Mouse (Mus musculus) thymus, postnatal 25 days (tissue): Measurements from ENCODE around the gene Kars.

Experiments used
- DNase-seq: peaks from one replicate; pipeline ENCODE4 v3.0.0; 2022

Gene Kars

GRCm38 (mm10) chr8:111978147-111978546 is 33.0 kb downstream of the Kars start:
- no peak for DNase-seq

GRCm38 (mm10) chr8:111976326-111976725 is 34.8 kb downstream of the Kars start:
- peak; percentile 66 for DNase-seq

DNA sequence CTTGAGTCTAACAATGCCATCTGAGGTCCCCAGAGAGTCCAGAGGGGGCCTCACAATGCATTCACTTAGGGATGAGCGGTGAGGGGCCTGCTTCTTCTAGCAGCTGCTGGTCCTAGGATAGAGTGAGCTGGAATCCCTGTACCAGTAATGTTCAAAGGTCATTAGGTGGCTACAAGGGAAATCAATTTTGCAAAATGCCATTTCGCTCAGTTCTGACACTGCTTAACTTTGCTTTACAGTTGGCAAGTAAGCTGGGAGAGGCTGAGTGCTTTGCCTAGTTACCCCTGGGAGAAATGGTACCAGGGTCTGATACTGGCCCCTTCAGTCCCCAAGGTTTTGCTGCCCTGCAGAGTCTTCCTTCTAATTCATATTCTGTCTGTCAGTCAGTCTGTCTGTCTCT is 35.4 kb downstream of the Kars start:
- DNase-seq, result no peak

GRCm38 (mm10) chr8:111974138-111974537 is 37.0 kb downstream of the Kars start:
- no peak for DNase-seq

GRCm38 (mm10) chr8:111968991-111969390 is 42.1 kb downstream of the Kars start:
- no peak for DNase-seq

DNA sequence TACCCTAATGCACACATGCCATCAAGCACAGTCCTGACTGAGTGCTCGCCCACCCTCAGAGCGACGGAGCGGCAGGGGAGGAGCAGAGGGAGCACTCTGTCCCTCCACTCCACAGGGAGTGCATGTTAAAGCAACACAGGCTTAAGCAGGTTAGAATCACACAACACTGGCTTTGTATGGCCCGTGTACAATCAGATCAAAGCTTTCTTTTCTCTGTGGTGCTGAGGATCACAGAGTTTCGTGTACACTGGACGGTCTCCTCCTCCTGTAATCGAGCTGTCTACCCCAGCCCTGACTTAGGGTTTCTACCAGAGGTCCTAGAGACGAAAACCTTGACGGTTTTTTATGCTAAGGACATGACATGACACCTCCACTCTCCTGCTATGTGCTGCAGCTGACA is 42.6 kb downstream of the Kars start:
- no peak for DNase-seq

DNA sequence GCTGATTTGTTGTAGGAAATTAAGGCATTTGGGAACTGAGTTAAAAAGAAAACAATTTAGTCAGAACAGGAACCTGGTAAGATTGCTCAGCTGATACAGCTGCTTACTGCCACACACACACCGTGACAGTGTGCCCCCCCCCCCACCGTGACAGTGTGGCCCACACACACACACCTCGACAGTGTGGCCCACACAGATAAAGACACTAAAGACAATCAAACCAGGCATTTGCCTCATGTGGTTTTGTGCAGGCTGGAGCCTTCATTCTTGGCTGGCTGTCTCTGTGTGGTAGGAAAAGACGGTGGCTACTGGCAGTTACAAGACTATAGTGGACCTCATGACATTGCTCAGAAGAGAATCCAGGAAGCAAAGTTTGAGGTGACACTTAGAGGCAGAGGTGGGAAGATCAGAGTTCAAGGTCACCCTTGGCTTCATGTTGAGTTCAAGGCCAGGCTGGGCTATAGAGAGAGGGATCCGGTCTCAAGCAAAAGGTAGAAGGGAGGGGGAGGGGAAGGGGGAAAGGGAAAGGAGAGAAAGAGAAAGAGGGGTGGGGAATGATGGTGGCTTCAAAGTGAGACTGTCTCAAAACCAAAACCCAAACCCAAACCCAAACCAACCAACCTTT is 43.8 kb downstream of the Kars start:
- DNase-seq, result no peak

GRCm38 (mm10) chr8:111964849-111965561 is 46.1 kb downstream of the Kars start:
- DNase-seq, result no peak

GRCm38 (mm10) chr8:111964351-111964750 is 46.8 kb downstream of the Kars start:
- DNase-seq, result no peak

- DNase-seq, result no peak
These were observed 47.6 kb downstream of the Kars start for GRCm38 (mm10) chr8:111963546-111963945.

- no peak for DNase-seq
These were observed 48.0 kb downstream of the Kars start for GRCm38 (mm10) chr8:111963091-111963490.

- DNase-seq, result no peak
These were observed 48.5 kb downstream of the Kars start for GRCm38 (mm10) chr8:111962589-111962988.

GRCm38 (mm10) chr8:111961330-111961729 is 49.8 kb downstream of the Kars start:
- no peak for DNase-seq

- no peak for DNase-seq
These were observed 50.4 kb downstream of the Kars start for GRCm38 (mm10) chr8:111960591-111961321.

DNA sequence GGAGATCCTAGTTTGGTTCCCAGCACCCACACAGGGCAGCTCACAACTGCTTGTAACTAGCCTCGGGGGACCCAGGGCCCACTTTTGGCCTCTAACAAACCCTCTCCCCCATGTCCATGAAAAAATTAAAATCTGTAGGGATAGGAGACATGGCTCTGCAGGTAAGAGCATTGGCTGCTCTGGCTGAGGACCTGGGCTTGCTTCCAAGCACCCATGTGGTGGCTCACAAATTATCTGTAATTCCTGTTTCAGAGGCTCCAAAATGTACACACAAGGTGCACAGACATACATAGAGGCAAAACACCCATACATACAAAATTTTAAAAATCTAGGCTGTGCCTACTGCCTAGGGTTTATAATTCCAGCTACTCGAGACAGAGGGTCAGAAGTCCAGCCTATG is 53.9 kb downstream of the Kars start:
- DNase-seq, result no peak

GRCm38 (mm10) chr8:111955879-111956278 is 55.2 kb downstream of the Kars start:
- no peak for DNase-seq

- DNase-seq, result no peak
These were observed 56.1 kb downstream of the Kars start for GRCm38 (mm10) chr8:111954844-111955594.

- no peak for DNase-seq
These were observed 59.2 kb downstream of the Kars start for GRCm38 (mm10) chr8:111951936-111952335.

GRCm38 (mm10) chr8:111951317-111951716 is 59.8 kb downstream of the Kars start:
- DNase-seq, result no peak

DNA sequence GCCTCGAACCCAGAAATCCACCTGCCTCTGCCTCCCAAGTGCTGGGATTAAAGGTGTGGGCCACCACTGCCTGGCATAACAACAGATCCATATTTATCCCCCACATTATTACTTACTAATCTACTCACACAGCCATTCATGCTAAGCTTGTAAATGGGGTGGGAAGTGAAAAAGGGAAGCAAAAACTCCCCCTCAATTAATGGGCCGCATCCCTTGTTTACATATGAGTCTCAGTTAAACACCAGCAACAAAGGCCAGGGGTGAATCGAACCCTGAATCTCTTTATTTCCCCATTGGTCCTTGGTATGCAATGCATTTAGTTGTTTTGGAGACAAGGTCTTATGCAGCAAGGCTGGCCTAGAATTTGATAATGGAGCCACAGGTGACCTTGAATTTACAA is 60.3 kb downstream of the Kars start:
- DNase-seq, result no peak

DNA sequence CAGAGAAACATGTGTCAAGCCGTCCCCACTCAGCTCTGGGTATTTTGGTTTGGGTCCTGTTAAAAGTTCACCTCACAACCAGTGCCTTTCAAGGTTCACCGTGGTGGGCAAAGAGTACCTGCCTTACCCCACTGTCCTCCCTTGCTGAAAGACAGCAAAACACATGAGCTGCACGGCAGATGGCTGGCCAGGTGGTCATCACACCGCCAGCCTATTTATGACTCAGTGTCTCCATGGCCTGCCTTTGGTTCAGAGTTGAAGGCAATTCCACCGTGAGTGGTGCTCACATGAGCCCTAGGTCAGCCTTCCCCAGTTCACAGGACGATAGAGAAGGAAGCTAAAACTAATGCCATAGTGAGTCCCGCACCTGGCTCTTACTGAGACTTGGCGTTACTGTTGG is 63.2 kb downstream of the Kars start:
- no peak for DNase-seq

DNA sequence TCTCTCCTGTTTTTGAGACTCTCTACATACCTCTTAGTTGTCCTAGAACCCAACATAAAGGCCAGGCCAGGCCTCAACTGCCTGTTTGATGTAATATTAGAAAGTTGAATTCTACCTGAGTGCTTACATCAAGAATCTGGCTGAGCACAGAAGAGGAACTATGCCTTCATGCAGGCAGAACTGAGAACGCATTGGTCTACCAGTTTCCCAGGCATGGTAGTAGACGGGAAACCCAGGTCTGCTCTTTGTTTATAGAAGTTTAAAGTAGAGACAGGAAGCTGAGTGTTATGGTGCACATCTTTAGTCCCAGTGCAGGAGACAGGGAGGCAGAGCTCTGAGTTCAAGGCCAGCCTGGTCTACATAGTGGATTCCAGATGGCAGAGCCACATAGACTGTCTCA is 64.0 kb downstream of the Kars start:
- DNase-seq, result no peak

DNA sequence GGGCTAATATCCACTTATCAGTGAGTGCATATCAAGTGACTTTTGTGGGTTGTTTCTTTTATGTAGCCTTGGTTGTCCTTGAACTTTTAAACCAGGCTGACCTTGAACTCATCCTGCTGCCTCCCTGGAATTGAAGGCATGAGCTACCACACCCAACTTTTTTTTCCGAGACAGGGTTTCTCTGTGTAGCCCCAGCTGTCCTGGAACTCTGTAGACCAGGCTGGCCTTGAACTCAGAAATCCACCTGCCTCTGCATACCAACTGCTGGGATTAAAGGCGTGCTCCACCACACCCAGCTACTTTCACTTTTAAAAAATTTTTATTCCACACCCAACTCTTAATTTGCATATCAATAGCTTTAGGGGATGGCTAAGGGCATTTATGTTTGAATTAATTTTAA is 67.6 kb downstream of the Kars start:
- no peak for DNase-seq
